Mouse (Mus musculus) heart, adult 2 months (tissue): ENCODE measurements around the gene Ccl2. TPM values are rescaled to one million over a fixed set of nuclear protein-coding genes. Genes with fewer than 3 reads are reported as not detected.

ENCODE experiments used
- DNase-seq, 2 experiments: peaks; one replicate each; pipeline ENCODE4 v3.0.0; 2021
- H3K27ac ChIP-seq: fragments of 200-600 bp; 2 replicates; pipeline ENCODE4 v1.8.1; 2022
- H3K27me3 ChIP-seq: fragments of 200-500 bp; 2 replicates; pipeline ENCODE4 v1.6.1; 2012; ENCODE audit warnings: mild to moderate bottlenecking, low read length, inconsistent platforms, mixed read lengths; ENCODE audit not compliant: control insufficient read depth, insufficient read depth
- H3K36me3 ChIP-seq: fragments of 200-500 bp; 2 replicates; pipeline ENCODE4 v1.6.1; 2012; ENCODE audit warnings: low read length, inconsistent platforms; ENCODE audit not compliant: control insufficient read depth, insufficient read depth
- H3K4me1 ChIP-seq: fragments of 200-500 bp; 2 replicates; pipeline ENCODE4 v1.6.1; 2011; ENCODE audit warnings: low read length; ENCODE audit not compliant: control insufficient read depth, insufficient read depth
- H3K4me3 ChIP-seq: fragments of 200-600 bp; 2 replicates; pipeline ENCODE4 v1.8.1; 2022
- H3K79me2 ChIP-seq: fragments of 200-500 bp; replicated peaks from 2 replicates; pipeline ENCODE4 v1.6.1; 2012; ENCODE audit warnings: mild to moderate bottlenecking, inconsistent platforms, low read length, moderate library complexity, mixed read lengths; ENCODE audit not compliant: control insufficient read depth, insufficient read depth
- H3K9ac ChIP-seq: fragments of 200-500 bp; 2 replicates; pipeline ENCODE4 v1.6.1; 2012; ENCODE audit warnings: low read depth, mild to moderate bottlenecking, control low read depth, inconsistent platforms, low read length, mixed read lengths
- CTCF ChIP-seq: fragments of 200-600 bp; IDR thresholded peaks from 2 replicates; pipeline ENCODE4 v1.8.1; 2022; ENCODE audit warnings: antibody characterized with exemption, mild to moderate bottlenecking, moderate library complexity
- EP300 ChIP-seq: fragments of 200-500 bp; IDR thresholded peaks from 2 replicates; pipeline ENCODE4 v1.6.1; 2011; ENCODE audit warnings: low read depth, low read length, control low read depth; ENCODE audit not compliant: insufficient read depth
- POLR2A ChIP-seq: fragments of 200-500 bp; IDR thresholded peaks from 2 replicates; pipeline ENCODE4 v1.6.1; 2011; ENCODE audit warnings: mild to moderate bottlenecking, low read depth, low read length, control low read depth; ENCODE audit not compliant: insufficient read depth
- WGBS: fragments of 180-500 bp; shearing (Covaris S2); methylation state at CpG from one replicate; pipeline ENCODE4 v1.1.7; 2018; 5-methylcytosine and 5-hydroxymethylcytosine counted together
- intact Hi-C: fragments of 180-260 bp; cut with DNase I; formaldehyde crosslinking; loops from one replicate; pipeline ENCODE4 v1.15.1; 2025
- polyA plus RNA-seq: library from polyadenylated mRNA; depleted of rRNA; stranded (reverse); fragments of >200 nt; gene quantifications from 2 replicates; pipeline ENCODE4 v1.2.3, GENCODE M21; 2012
- total RNA-seq, 2 experiments: library from RNA; stranded (reverse); gene quantifications; 2 replicates each; pipeline ENCODE4 v1.2.3; 2021

The Ccl2 gene
- total and polyA plus RNA-seq, 3 experiments, result 1.1 to 4.6 (median 1.6) TPM

DNA sequence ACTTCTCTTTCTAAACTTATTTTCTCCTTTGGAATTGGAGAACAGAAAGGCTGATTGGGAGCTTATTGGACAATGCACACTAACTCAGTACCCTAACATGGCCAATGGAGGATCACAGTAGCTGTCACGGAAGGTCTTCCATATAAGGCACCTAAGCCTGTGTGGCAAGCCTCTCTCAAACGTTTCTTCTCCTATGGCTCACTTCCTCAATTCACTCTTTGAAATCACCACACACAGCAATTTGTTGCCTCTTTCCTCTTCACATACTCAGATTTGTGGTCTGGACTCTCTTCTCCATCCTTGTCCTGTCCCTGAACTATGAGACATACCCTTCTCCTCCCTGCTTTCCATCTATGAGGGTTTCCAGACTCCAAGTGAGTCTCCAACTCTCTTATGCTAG is 30.6 kb upstream of the Ccl2 start:
- Histone ChIP-seq H3K27ac (no peak overlapping the region), H3K4me1 (peaks cover 8% of the 10 kb centered on the region), H3K9ac (no peak overlapping the region), H3K27me3 (no peaks in the 10 kb centered on the region), H3K4me3 (no peak overlapping the region), H3K79me2 (no peaks in the 10 kb centered on the region), H3K36me3 (no peaks in the 10 kb centered on the region)
- DNase-seq, result no peak
- intact Hi-C loops, result no loop called here
- no peak for TF ChIP-seq POLR2A
- no peak for TF ChIP-seq CTCF
- no peak for TF ChIP-seq EP300
- WGBS, result 66% methylated on average over 2 of the region's 2 CpGs

DNA sequence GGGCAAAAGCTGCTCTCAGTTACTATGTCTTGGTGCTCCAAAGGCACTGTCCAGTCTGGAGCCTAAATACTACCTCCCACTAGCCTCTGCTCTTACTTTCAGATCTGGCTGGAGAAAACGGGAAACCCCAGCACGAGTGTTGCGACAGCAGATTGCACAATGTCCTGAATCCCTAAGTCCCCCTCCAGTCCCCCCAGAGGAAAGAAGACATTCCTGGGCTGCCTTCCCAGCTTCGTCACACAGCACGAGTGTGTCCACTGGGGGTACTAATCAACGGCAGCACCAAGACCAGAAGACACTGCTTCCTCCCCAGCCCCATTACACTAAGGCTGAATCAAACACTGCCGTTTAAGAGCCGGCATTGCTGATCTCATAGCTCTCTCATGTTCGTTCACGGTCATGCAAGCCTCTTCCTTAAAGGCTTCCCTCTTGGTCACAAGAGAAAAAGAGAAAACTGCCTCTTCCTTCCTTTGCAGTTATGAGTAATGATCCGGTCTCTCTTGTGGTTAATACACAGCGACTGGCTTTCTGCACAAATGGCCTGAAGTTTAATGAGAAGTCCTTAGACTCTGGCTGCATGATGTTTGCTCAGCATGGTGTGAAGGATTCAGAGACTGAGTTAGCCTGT is 28.5 kb upstream of the Ccl2 start:
- peak overlapping the region; percentile 32 for H3K27ac ChIP-seq
- no peak; the same call in 1 of the 2 replicates for TF ChIP-seq POLR2A
- TF ChIP-seq CTCF, result no peak
- TF ChIP-seq EP300, result peak; percentile 82

GRCm38 (mm10) chr11:82010115-82010514 is 25.3 kb upstream of the Ccl2 start:
- Histone ChIP-seq H3K9ac (no peak overlapping the region), H3K27me3 (no peaks in the 10 kb centered on the region), H3K4me1 (peaks cover 17% of the 10 kb centered on the region), H3K36me3 (no peaks in the 10 kb centered on the region), H3K27ac (no peak overlapping the region), H3K79me2 (no peaks in the 10 kb centered on the region), H3K4me3 (no peak overlapping the region)
- TF ChIP-seq CTCF (0 out of 2 replicates have a peak, but pooled peaks have one; percentile 8), EP300 (no peak)
- intact Hi-C loops, result no loop called here
- 82% methylated on average over 3 of the region's 3 CpGs for WGBS
- no peak for DNase-seq

More for the DNA sequence above, 28.5 kb upstream of the Ccl2 start:
- WGBS, result 17% methylated on average over 12 of the region's 12 CpGs
- intact Hi-C loops, result no loop called here
- Histone ChIP-seq H3K4me3 (no peak overlapping the region), H3K27me3 (no peaks in the 10 kb centered on the region), H3K9ac (no peak overlapping the region), H3K36me3 (no peaks in the 10 kb centered on the region), H3K4me1 (peaks cover 13% of the 10 kb centered on the region), H3K79me2 (no peaks in the 10 kb centered on the region)
- peak; percentile 86 to 87 for DNase-seq

DNA sequence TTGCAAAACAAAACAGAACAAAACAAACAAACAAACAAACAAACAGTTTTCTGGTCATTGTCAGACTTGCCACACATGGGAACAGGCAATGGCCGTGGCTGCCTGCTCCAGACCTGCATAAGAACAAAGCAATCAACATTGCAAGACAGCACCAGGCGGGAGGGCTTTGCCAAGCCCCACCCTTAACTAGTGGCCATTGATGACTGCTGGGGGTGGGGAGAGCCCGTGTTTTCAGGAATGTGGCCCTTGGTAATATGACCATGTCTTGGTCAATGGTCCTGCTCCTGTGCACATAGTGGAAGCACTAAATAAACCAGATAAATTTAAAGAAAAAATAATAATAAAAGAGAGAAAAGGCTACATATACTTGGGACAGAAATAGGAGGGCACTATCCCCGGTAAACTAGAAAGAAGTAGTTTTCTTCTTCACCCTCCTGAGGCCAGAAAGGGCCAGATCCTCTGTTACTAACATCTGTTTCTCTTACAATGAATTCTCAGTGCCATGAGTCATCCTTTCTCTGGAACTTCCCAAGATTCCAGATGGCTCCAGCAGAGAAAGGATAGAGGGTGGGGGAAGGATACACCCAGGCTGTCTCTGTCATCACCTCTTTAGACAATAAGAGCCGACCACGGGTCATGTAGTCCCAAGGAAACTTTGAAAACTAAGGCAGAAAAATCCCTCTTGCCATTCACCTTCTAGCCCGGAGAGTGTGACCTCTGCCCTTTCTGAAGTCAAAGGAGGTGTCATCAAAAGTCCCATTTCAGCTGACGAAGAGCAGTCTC is 23.8 kb upstream of the Ccl2 start:
- H3K36me3 ChIP-seq, result no peaks in the 10 kb centered on the region
- no peak for TF ChIP-seq POLR2A
- TF ChIP-seq EP300, result 0 out of 2 replicates have a peak, but pooled peaks have one; percentile 19
- peak overlapping the region; percentile 45; the same call in 1 of the 2 replicates for H3K27ac ChIP-seq
- no peak overlapping the region for H3K4me3 ChIP-seq
- peaks cover 16% of the 10 kb centered on the region for H3K4me1 ChIP-seq
- WGBS, result 34% methylated on average over 8 of the region's 8 CpGs
- DNase-seq, result peak in 1 of 2 experiments; percentile 45
- H3K9ac ChIP-seq, result no peak overlapping the region
- H3K27me3 ChIP-seq, result no peaks in the 10 kb centered on the region
- H3K79me2 ChIP-seq, result no peaks in the 10 kb centered on the region
- intact Hi-C loops, result no loop called here

DNA sequence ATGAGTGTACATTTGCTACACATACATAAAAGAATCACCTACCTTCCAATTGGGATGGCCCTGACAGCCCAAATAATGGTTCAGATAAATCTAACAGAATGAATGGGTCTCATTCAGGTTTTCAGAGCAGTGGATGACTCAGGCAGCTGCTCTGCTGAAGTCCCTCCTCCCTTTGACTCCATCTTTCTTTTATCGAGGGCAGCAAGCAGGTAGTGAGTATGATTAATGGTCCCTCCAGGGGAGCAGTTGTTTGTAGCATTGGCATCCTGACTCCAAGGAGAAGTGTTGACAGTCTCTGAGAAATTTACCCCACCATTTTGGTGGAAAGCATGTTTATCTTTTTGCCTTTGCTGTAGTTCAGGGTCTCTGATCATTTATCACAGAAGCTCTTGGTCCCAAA is 21.6 kb upstream of the Ccl2 start:
- H3K4me3 ChIP-seq, result no peak overlapping the region
- 64% methylated on average over 1 of the region's 1 CpGs for WGBS
- intact Hi-C loops, result no loop called here
- DNase-seq, result no peak
- H3K9ac ChIP-seq, result no peak overlapping the region
- TF ChIP-seq EP300, result no peak
- no peak for TF ChIP-seq POLR2A
- H3K4me1 ChIP-seq, result peaks cover 9% of the 10 kb centered on the region
- no peaks in the 10 kb centered on the region for H3K36me3 ChIP-seq
- H3K79me2 ChIP-seq, result no peaks in the 10 kb centered on the region
- H3K27ac ChIP-seq, result no peak overlapping the region
- no peaks in the 10 kb centered on the region for H3K27me3 ChIP-seq

- H3K79me2 ChIP-seq, result no peaks in the 10 kb centered on the region
These were observed 20.3 kb upstream of the Ccl2 start for GRCm38 (mm10) chr11:82015066-82015465.

More at GRCm38 (mm10) chr11:82015066-82015465, 20.3 kb upstream of the Ccl2 start:
- no peak overlapping the region for H3K4me3 ChIP-seq
- DNase-seq, result no peak
- no peaks in the 10 kb centered on the region for H3K27me3 ChIP-seq
- no peaks in the 10 kb centered on the region for H3K36me3 ChIP-seq
- TF ChIP-seq POLR2A (no peak), EP300 (no peak), CTCF (no peak)
- intact Hi-C loops, result no loop called here
- no peak overlapping the region for H3K9ac ChIP-seq
- 63% methylated on average over 2 of the region's 2 CpGs for WGBS
- peaks cover 9% of the 10 kb centered on the region for H3K4me1 ChIP-seq
- H3K27ac ChIP-seq, result no peak overlapping the region
